Mouse (Mus musculus) embryo, embryonic 9.5 days (tissue): ENCODE results near the gene Ccdc194.

ENCODE experiments used
- DNase-seq: peaks from one replicate; pipeline ENCODE4 v3.0.0-alpha.2; 2017; ENCODE audit errors: extremely low spot score

Ccdc194 gene

GRCm38 (mm10) chr8:71525226-71526050 lies at the start of gene Ccdc194:
TSS of gene Ccdc194 (minus strand) at chr8:71525711.
- no peak for DNase-seq

- DNase-seq = no peak
These were observed 49.5 kb upstream of the Ccdc194 start for GRCm38 (mm10) chr8:71575020-71575419.

- no peak for DNase-seq
These were observed 48.9 kb upstream of the Ccdc194 start for GRCm38 (mm10) chr8:71574426-71574825.

- DNase-seq = no peak
These were observed 47.5 kb upstream of the Ccdc194 start for GRCm38 (mm10) chr8:71572847-71573633.

GRCm38 (mm10) chr8:71572077-71572476 lies 46.6 kb upstream of the Ccdc194 start:
- no peak for DNase-seq

GRCm38 (mm10) chr8:71570291-71570954 lies 44.9 kb upstream of the Ccdc194 start:
- no peak for DNase-seq

GRCm38 (mm10) chr8:71569366-71570290 lies 44.1 kb upstream of the Ccdc194 start:
- peak; percentile 95 for DNase-seq

GRCm38 (mm10) chr8:71568941-71569340 lies 43.4 kb upstream of the Ccdc194 start:
- DNase-seq = no peak

GRCm38 (mm10) chr8:71568387-71568937 lies 43.0 kb upstream of the Ccdc194 start, which contains the start of gene Slc27a1:
TSS of gene Slc27a1 (plus strand) at chr8:71568882.
- no peak for DNase-seq

GRCm38 (mm10) chr8:71567587-71567986 lies 42.1 kb upstream of the Ccdc194 start:
- no peak for DNase-seq

GRCm38 (mm10) chr8:71566501-71566900 lies 41.0 kb upstream of the Ccdc194 start, which contains the start of gene Nxnl1:
TSS of gene Nxnl1 (minus strand) at chr8:71566601.
- DNase-seq = no peak

- DNase-seq = no peak
These were observed 38.5 kb upstream of the Ccdc194 start for GRCm38 (mm10) chr8:71563992-71564391.

- DNase-seq = peak; percentile 57
These were observed 37.2 kb upstream of the Ccdc194 start for GRCm38 (mm10) chr8:71562751-71563150.

GRCm38 (mm10) chr8:71561401-71561800 lies 35.9 kb upstream of the Ccdc194 start:
- peak; percentile 84 for DNase-seq

- DNase-seq = no peak
These were observed 35.3 kb upstream of the Ccdc194 start for GRCm38 (mm10) chr8:71560765-71561164.

- no peak for DNase-seq
These were observed 34.6 kb upstream of the Ccdc194 start for GRCm38 (mm10) chr8:71560071-71560470.

GRCm38 (mm10) chr8:71558958-71559690 lies 33.6 kb upstream of the Ccdc194 start:
- DNase-seq = peak; percentile 79

- no peak for DNase-seq
These were observed 32.8 kb upstream of the Ccdc194 start, which contains the start of gene Tmem221 for GRCm38 (mm10) chr8:71558071-71558957. TSS of gene Tmem221 (minus strand) at chr8:71558871.

GRCm38 (mm10) chr8:71554644-71555043 lies 29.1 kb upstream of the Ccdc194 start:
- no peak for DNase-seq
